Mouse (Mus musculus) common myeloid progenitor, adult 5-6 weeks (primary cell): ENCODE measurements around the gene Kptn. TPM values are rescaled to one million over a fixed set of nuclear protein-coding genes. Genes with fewer than 3 reads are reported as not detected.
A peak's percentile ranks its signal among the peaks of the same experiment; 100 is the strongest.

Experiments
- ATAC-seq: replicated peaks from 2 replicates; pipeline ENCODE4 v1.8.0; 2016; ENCODE audit warnings: low read depth, mild to moderate bottlenecking, moderate TSS enrichment, inconsistent platforms; ENCODE audit not compliant: poor library complexity, severe bottlenecking
- total RNA-seq: library from RNA; stranded (forward); fragments of 200-1000, 187-1606 nt; gene quantifications from 2 replicates; pipeline ENCODE4 v1.2.3, GENCODE M21; 2017

Kptn gene
- total RNA-seq, 1 experiment from 2014 or later = 6.8 TPM

DNA sequence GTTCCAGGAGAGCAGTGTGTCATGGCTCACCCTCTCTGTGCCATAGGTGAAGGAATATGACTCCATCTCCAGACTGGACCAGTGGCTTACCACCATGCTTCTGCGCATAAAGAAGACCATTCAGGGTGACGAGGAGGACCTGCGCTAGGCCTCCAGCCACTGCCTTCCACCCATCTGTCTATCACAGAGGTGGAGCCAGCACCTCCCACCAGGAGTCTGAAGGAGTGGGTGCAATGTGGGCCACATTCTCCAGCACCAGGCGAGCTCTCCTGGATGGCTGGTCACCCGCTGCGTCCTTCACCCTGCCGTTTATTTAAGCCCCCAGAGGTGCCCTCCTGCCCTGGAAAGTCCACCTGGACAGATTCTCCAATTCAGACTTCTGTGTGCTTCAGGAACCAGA, 3.3 kb upstream of the Kptn start:
- no peak for ATAC-seq

DNA sequence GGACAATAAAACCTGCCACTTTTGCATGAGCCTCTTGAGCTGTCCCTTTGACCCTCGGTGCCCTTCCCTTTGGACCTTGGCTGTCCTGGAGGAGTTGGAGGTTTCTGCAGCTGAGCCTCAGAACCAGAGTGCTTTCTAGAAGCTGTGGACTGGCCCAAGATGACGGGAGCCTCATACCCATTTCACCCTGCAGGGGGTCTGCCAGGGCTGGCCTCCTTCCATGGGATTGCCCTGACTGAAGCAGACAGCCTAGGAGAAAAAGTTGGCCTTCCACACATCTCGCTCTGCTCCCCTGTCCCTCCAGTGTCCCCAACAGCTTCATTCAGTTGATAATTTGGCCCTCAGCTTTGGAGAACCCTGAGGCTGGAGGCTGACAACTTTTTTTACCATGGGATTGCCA, 2.6 kb upstream of the Kptn start:
- no peak for ATAC-seq

DNA sequence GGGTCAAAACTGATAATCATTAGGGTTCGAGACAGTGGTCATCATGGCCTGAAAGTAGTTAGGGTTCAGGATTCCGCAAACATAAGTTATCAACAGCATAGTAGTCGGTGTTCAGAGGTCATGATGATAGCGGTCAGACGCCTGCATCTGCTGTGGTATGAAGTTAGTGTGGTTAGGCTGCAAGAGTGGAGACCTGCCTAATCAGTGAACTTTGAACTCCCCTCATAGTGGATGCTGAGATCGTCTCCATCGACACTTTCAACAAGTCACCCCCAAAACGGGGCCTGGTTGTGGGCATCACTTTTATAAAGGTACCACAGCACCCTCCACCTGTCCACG, 536 bp downstream of the Kptn start:
- ATAC-seq = no peak; the same call in 1 of the 2 replicates

DNA sequence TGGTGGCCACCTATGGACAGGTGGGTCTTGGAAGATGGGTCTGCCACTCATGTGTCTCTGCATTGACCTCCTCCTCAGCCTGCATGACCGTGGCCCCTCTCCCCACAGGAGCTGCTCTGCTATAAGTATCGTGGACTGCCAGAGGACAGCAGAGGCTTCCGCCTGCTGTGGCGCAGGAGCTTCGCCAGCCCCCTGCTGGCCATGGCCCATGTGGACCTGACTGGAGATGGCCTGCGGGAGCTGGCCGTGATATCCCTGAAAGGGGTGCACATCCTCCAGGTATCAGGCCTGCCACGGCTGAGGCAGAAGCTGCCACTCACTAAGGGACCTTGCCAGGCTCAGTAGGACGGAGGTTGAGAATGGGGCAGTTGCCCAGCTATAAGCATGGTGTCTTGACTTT, 6.1 kb downstream of the Kptn start:
- no peak for ATAC-seq

DNA sequence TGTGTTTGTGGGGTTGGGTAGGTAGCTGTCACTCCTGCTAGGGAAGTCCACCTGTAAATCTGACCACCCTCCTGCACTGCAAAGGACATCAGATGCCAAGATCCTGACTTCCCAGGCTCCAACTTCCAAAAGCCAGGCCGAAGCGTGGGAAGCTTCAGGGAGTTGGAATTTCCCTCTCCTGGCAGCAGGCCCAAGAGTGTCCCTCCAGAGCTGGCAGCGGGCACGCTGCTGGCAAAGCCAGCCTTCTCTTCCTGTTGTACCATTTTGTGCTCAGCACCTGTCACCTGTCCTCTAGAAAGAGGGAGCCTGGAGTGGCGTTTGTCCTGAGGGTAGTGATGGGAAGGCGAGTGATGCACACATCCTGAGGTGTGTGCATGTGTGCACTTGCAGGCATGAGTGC, 8.6 kb downstream of the Kptn start:
- no peak for ATAC-seq

DNA sequence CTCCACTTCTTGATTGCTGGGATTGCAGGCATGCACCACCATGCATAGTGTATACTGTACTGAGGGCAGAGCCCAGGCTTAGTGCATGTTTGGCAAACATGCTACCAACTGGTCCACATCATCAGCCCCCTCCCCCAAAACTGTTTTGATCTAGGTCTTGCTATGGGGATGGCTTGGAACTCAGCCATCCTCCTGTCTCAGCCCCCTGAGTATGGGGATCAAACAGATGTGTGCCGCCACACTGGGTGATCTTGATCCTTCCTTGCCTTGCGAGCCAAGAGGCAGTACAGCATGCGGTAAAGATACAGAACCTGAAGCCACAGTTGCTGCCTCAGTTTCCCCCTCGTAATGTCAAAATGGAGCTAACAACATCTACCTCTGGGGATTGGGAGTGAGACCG, 9.2 kb downstream of the Kptn start:
- ATAC-seq = no peak

DNA sequence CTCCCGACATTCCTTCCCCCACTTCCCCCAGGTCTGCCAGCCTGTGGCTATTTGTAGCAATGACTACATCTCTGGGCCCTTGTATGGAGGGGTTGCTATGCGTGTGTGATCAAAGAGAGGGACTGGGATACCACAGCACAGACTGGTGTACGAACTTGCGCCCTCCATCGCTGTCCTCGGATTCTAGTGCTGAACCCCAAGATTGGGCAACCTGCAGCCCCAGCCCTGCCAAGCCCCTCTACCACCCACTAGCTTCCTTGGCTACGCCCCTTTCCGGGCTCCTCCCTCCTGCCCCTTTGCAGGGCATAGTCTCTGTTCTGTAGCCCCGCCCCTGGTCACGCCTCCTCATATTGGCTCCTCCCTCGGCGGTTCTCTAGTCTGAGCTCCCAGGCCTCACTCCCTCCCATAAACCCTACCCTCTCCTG, 9.7 kb downstream of the Kptn start, which contains the start of gene Slc8a2:
Slc8a2 (plus strand) TSS at position 406 of the 425 bp plus-strand sequence.
- peak; percentile 87 for ATAC-seq

DNA sequence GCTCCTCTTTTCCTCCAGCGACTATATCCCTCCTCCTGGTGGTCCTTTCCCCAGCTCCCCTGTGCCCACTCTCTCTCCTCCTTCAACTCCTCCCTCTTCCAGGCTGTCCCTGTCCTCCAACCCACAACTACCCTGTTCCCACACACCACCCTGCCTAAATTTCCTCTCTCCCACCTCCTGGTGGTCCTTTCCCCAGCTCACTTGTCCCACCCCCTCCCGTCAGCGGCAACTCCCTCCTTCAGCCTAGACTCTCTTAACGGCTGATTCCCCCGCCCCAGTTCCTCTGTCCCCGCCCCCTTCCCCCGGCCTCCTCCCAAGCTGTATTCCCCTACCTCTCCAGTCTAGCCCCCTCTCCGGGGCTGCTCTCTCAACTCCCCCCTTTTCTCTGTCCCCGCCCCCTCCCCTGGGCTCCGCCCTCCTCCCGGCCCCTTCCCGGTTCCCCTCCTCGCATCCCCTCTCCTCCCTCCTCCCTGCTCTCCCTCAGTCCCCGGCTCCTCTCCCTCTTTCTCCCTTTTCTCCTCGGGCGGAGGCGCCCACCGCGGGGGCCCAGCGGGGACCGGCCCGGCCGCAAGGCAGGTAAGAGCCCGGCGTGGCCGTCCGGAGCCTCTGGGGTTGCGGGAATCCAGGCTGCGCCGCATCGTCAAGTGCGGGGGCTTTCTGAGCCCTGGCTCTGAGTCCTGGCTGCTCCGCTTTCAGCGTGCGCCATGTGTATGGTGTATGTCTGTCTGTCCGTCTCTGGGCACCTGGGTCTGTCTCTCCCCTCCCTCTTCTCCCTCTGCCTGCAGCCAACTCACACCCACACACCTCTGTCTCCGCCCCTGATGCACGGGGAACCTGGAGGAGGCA, 10.4 kb downstream of the Kptn start:
- ATAC-seq = 0 out of 2 replicates have a peak, but pooled peaks have one; percentile 1

DNA sequence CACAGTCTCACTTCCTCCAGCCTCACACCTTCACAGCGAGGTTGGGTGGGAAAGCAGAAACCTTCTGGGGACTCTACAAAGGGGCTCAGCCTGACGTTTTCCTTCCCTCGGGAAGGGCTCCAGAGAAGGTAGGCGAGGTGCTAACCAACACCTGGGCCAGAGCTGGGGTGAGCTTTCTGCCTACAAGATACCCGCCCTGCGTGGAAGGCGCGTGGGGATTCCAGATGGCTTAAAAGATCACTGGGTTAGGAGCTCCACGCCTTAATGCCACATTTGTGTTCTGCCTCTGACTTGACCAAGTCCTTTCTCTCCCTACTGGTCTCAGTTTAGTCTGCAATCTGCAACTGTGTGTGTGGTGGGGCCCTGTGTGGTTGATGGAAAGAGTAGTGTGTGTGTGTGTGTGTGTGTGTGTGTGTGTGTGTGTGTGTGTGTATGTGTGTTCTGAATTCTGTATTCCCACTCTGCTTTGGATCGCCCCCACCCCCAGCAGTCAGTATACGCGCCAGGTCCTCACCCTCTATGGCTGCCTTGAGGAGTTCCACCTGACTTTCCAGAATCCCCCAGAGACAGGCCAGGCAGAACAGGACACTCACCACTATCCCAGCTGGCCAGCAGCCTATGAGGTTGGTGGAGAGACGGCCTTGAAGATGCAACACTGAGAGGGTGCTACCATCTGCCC, 11.4 kb downstream of the Kptn start:
- no peak for ATAC-seq

DNA sequence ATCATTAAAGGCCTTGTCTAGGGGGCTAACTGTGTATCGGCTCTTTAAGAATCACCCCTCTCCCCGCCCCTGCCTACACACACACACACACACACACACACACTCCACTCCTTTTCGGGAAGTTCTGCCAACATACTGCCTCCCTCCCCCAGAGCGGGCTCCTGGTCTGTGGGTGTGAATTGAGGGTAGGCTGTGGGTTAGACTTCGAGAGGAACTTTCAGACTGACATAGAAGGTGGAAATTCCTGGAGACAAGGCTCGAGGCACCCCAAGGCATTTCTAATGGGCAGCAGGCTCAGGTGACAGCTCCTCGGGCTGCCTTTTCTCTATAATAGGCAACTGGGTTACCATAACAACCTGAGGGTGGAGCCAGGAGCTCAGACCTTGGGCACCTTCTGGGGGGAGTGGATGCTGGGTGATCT, 12.5 kb downstream of the Kptn start:
- ATAC-seq = no peak

DNA sequence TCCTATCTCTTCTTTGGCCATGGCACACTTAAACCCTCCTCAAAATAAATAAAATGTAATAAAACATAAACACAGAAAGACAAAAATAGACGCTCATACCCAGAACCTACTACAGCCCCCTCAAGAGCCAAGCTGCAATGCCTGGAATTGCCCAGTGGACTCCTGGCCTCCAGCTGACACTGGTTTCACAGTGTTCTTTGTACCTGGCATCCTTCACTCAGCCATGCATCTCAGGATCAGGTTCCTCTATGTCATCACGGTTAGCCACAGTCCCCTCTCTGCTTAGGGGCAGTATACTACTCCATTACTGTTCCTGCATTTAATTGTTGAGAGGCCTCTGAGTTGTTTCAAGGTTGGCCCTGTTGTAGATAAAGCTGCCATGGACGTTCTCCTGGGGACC, 13.2 kb downstream of the Kptn start:
- ATAC-seq = no peak

DNA sequence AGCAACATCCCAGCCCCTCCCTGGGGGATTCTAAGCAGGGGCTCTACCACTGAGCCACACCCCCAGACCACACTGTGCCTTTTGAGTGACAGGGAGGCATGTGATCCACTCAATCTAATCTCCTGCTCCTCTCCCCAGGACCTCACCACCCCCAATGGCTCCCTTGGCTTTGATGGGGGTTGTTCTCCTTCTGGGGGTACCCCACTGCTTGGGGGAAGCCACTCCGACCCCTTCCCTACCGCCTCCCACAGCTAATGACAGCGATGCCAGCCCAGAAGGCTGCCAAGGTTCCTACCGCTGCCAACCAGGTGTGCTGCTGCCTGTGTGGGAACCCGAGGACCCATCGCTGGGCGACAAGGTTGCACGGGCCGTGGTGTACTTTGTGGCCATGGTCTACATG, 14.0 kb downstream of the Kptn start:
- ATAC-seq = no peak

DNA sequence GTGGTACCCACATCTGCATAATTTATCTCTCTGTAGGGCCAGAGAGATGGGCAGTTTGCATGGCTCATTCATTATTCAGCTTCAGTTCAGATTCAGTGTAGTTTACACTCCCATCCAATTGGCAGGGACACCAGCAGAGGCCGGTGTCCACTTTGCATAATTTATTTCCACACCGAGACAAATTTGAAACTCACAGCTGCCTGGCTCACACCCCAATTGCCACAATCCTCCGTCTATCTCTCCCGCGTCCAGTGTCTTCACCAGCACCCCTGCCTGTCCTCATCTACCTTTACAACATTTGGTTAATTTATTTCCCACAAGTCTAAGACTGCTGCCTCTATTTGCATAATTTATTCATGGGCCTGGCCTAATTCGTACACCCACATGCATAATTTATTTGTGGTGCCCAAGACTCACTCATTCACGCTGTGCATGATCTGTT, 15.3 kb downstream of the Kptn start:
- no peak for ATAC-seq

DNA sequence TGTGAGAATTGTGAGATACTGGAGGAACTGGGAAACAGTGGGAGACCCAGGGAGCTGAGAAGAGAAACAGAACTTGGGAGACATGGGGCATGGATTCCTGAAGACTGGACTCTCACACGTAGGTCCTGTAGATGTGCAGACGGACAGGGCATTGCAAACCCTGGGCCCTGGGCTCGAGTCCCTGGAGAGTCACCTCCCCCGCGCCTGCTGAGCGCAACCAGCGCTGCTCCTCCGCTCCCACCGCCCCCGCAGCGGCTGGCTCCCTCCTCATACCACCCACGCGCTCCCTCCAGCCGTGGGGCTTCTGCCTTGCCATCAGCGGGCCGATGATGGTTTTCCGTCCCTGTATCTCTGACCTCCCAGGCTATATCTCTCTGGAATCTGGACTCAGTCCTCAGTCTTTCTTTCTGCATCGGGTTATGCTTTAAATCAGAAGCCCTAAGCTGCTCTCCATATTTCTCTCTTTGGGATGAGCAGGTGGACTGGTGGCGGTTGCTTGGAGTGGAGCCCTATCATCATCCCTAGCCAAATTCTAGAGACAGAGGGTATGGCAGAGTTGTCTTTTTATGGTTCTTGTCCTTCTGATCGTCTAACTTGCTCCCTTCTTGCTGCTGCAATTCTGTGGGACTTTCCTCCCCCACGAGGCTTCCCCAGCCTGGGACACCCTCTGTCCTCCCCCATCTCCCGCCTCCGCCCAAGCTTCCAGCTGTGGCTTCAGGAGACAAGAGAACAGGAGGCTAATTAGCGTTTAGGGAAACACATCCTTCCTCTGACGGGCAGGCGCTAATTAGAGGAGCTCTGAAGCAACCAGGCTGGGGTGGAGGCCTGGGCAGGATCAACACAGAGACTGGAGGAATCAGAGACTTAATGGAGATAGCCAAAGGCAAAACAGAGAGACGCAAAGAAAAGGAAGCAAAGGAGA, 27.1 kb downstream of the Kptn start:
- no peak for ATAC-seq

DNA sequence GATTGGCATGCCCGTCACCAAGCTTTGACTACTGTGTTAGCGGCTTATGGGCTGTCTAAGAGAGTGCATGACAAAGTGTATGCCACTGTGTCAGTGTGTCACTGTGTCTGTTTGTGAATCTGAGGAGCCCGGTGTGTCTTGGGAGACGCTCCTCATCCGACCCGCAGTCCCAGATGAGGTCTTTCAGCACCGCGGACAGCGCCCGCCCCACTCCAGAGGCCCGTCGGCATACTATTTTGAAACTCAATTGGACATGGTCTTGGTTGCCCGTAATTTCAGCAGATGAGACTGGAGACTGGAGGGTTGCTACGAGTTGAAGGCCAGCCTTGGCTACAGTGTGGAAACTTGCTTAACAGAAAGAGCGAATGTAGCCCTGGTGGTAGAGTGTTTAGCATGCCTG, 27.9 kb downstream of the Kptn start:
- peak; percentile 74 for ATAC-seq

DNA sequence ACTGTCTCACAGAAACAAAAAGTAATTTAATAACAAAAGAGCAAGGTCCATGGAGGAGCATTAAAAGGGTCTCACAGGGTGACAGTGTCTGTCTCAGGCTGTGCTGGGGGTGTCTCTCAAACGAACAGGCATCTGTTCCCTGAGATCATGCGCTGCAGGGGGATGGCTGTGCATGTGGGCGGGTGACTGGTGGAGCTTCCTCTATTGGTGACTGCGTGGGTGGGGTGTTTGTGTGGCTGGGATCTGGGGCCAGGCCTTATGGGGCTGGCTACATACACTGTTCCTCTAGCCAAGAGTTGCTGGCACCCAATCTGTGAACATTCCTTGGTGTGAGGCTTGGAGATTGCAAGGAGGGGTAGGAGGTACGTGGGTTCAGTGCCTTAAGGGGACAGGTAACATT, 29.5 kb downstream of the Kptn start:
- ATAC-seq = no peak

DNA sequence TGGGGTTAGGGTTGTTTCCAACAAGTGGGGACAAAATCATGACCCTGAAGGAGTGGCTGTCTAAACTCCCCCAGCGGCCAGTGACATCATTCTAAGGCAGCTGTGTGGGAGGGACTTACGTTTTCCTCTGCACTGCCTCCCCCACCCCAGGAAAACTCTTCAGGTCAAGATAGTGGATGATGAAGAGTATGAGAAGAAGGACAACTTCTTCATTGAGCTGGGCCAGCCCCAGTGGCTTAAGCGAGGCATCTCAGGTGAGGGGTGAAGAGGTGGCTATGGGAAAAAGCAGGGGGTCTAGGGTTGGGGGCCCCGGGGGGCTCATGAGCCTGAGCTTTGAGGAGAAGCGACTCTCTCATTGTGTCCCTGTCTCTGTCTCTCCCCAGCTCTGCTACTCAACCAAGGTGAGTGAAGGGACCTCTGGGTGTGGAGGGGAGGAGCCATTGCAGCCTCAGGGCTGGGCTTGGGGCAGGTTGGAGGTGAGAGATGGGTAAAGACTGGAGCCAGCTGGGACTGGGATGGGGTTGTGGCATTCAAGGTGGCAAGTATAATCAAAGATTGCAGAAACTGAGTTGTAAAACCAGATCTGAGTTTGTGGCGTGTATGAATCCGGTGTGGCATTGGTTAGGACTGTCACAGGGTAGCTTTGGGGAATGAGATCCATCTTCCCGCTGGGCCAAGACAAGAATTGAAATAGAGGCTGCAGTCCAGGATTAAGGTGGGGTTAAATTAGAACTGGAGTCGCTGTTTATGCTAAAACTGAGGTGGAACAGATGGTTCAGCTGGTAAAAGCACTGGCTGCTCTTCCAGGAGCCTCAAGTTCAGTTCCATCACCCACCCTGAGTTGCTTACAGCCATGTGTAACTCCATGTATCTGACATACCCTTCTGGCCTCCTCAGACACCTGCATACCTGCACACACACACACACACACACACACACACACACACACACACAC, 30.8 kb downstream of the Kptn start:
- ATAC-seq = no peak

DNA sequence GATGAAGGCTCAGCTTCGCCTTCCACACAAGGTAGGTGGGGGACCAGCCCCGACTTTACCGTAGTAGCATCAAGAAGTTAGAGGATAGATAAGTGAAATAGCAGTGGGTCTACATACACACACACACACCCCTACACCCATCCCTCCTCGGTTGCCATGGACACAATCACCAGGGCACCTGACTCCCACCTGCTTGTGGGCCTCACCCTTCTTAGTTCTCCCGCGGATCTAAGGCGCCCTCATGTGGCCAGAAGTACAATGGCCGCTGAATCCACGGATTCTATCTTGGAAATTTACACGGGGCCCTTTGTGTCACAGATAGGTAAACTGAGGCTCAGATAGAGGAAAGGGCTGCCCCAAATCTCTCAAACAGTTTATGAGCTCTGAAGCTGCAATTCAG, 33.8 kb downstream of the Kptn start:
- peak; percentile 70 for ATAC-seq

DNA sequence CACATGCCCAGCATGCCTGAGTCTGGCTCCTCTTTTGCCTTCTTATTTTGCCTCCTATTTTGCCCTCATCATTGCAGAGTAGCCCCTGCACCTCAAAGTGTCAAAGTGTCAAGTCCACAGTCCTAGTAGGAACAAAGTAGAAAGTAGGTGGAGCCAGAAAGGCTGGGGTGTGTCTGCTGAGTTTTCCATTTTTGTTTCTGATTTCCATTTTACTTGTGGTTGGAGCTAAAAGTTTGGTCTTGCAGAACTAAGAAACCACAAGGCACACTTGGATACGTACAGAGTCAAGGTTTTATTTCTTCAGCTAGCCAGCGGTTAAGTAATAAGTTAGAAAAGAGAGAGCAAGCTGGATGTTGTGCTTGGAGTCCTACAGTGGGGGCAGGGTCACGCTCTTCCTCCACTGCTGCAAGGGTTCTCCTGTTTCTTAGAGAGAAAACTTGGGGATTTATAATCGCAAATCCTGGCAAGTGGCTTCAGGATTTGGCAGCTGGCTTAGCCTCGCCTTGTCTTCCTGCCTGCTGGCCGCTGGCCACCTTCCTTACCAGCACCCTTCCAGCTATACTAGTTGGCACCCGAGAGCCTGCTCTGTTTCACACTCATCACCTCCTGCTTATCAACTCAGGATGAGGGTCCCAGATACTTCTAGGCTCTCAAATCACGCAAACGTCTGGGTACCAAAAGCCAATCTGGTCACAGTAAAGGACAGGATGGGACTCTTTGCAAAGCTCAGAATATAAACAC, 35.6 kb downstream of the Kptn start:
- no peak for ATAC-seq
